Mouse (Mus musculus) small intestine, adult 2 months (tissue): ENCODE data around the gene Tnfaip1.

Experiments
- CTCF ChIP-seq: fragments of 200-500 bp; IDR thresholded peaks from 2 replicates; pipeline ENCODE4 v1.5.1; 2012; ENCODE audit warnings: low read depth, mild to moderate bottlenecking, control low read depth, inconsistent platforms, low read length, moderate library complexity, mixed read lengths; ENCODE audit not compliant: insufficient replicate concordance, insufficient read length; ENCODE audit errors: extremely low read depth
- POLR2A ChIP-seq: fragments of 200-500 bp; IDR thresholded peaks from 2 replicates; pipeline ENCODE4 v1.6.1; 2012; ENCODE audit warnings: low read depth, mild to moderate bottlenecking, control low read depth, inconsistent platforms, low read length, moderate library complexity

- TF ChIP-seq CTCF (no peak), POLR2A (no peak)
These were observed 36.6 kb downstream of the Tnfaip1 start for GRCm38 (mm10) chr11:78499543-78499942.
